Mouse (Mus musculus) heart, embryonic 10.5 days (tissue): ENCODE measurements around the gene Ripply2. TPM values are rescaled to one million over a fixed set of nuclear protein-coding genes. Genes with fewer than 3 reads are reported as not detected.

Experiments used
- DNase-seq: peaks from one replicate; pipeline ENCODE4 v3.0.0-alpha.2; 2017; ENCODE audit warnings: low spot score
- H3K27ac ChIP-seq: fragments of 300-500 bp; sonication (generic); 2 replicates; pipeline ENCODE4 v1.5.1; 2016; ENCODE audit warnings: mild to moderate bottlenecking
- H3K27me3 ChIP-seq: fragments of 300-500 bp; sonication (generic); 2 replicates; pipeline ENCODE4 v1.6.1; 2016; ENCODE audit warnings: mild to moderate bottlenecking; ENCODE audit not compliant: poor library complexity, insufficient read depth, severe bottlenecking
- H3K36me3 ChIP-seq: fragments of 300-500 bp; sonication (generic); 2 replicates; pipeline ENCODE4 v1.6.1; 2016; ENCODE audit warnings: mild to moderate bottlenecking, moderate library complexity
- H3K4me1 ChIP-seq: fragments of 300-500 bp; sonication (generic); 2 replicates; pipeline ENCODE4 v1.6.1; 2016; ENCODE audit warnings: mild to moderate bottlenecking
- H3K4me3 ChIP-seq: fragments of 300-500 bp; sonication (generic); 2 replicates; pipeline ENCODE4 v1.5.1; 2016; ENCODE audit warnings: mild to moderate bottlenecking, moderate library complexity
- H3K9me3 ChIP-seq: fragments of 300-500 bp; sonication (generic); 2 replicates; pipeline ENCODE4 v1.6.1; 2016; ENCODE audit warnings: mild to moderate bottlenecking, moderate library complexity
- WGBS: fragments of 180-500 bp; shearing (Covaris S2); methylation state at CpG from one replicate; pipeline ENCODE4 v1.1.7; 2016; 5-methylcytosine and 5-hydroxymethylcytosine counted together
- polyA plus RNA-seq: library from polyadenylated mRNA; unstranded; fragments of >200 nt; fragmentation: Nextera tagmentation; extraction: Ambion mirVana; gene quantifications from 2 replicates; pipeline ENCODE4 v1.2.1, GENCODE M21; 2016

Gene Ripply2
- polyA plus RNA-seq, 1 experiment from 2014 or later, result 0.29 TPM

GRCm38 (mm10) chr9:87049425-87049824 is 34.1 kb downstream of the Ripply2 start:
- H3K4me3 ChIP-seq, result no peak overlapping the region
- DNase-seq, result no peak
- no peak overlapping the region for H3K27ac ChIP-seq
- H3K4me1 ChIP-seq, result no peaks in the 10 kb centered on the region
- WGBS, result 88% methylated on average over 4 of the region's 4 CpGs
- H3K36me3 ChIP-seq, result peaks cover 3% of the 10 kb centered on the region; the same call in 1 of the 2 replicates
- no peaks in the 10 kb centered on the region for H3K27me3 ChIP-seq
- no peaks in the 10 kb centered on the region for H3K9me3 ChIP-seq

GRCm38 (mm10) chr9:87055547-87056235 is 40.4 kb downstream of the Ripply2 start:
- WGBS, result 88% methylated on average over 11 of the region's 11 CpGs
- peaks cover 29% of the 10 kb centered on the region for H3K36me3 ChIP-seq
- no peaks in the 10 kb centered on the region for H3K27me3 ChIP-seq
- no peaks in the 10 kb centered on the region for H3K4me1 ChIP-seq
- H3K27ac ChIP-seq, result no peak overlapping the region
- H3K9me3 ChIP-seq, result no peaks in the 10 kb centered on the region
- no peak overlapping the region for H3K4me3 ChIP-seq
- DNase-seq, result no peak

- 79% methylated on average over 5 of the region's 5 CpGs for WGBS
- Histone ChIP-seq H3K9me3 (no peaks in the 10 kb centered on the region), H3K27me3 (no peaks in the 10 kb centered on the region), H3K36me3 (peaks cover 32% of the 10 kb centered on the region), H3K4me1 (no peaks in the 10 kb centered on the region), H3K4me3 (no peak overlapping the region), H3K27ac (no peak overlapping the region)
- no peak for DNase-seq
Measured at GRCm38 (mm10) chr9:87062337-87062736, 47.0 kb downstream of the Ripply2 start.

- H3K27ac ChIP-seq, result no peak overlapping the region
- H3K27me3 ChIP-seq, result no peaks in the 10 kb centered on the region
- no peak for DNase-seq
- 82% methylated on average over 1 of the region's 1 CpGs for whole genome bisulfite sequencing
- no peak overlapping the region for H3K4me3 ChIP-seq
- peaks cover 32% of the 10 kb centered on the region for H3K36me3 ChIP-seq
- no peaks in the 10 kb centered on the region for H3K9me3 ChIP-seq
- no peaks in the 10 kb centered on the region for H3K4me1 ChIP-seq
Measured at GRCm38 (mm10) chr9:87068160-87068559, 52.8 kb downstream of the Ripply2 start.

Other genes starting within 250 kb of the Ripply2 start
- 8.7 and 27.6 TPM in 2 replicates for gene Snap91, start 134.9 kb upstream of the Ripply2 start, polyA plus RNA-seq
- gene Cyb5r4, start 6.5 kb downstream of the Ripply2 start, polyA plus RNA-seq, result 54.6 and 59.1 TPM in 2 replicates
- gene Mrap2, start 128.8 kb downstream of the Ripply2 start, polyA plus RNA-seq, result not detected in 2 replicates
- 4.8 and 6.5 TPM in 2 replicates for gene Cep162, start 240.0 kb downstream of the Ripply2 start, polyA plus RNA-seq